Mouse (Mus musculus): ENCODE results near the gene Ccdc103. TPM values are rescaled to one million over a fixed set of nuclear protein-coding genes. Genes with fewer than 3 reads are reported as not detected.
A peak's percentile ranks its signal among the peaks of the same experiment; 100 is the strongest.

Ccdc103 gene
- total RNA-seq, 4 experiments from 2014 or later: not detected

DNA sequence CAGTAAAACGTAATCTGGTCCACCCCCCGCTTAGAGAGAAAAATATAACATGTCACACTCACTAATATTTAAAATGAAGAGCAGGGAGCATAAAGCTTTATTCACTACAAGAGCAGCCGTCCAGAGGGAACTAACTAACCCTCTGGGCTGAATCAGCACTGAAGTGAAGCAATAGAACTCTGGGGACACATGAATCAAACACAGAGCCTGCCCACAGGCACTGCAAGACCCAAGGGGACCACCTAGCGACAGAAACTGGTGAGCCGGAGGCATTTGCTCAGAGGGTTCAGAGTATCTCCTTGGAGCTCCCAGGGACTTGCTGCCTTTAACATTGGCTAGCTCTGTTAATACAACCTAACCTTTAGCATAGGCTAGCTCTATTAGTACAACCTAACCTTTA lies 9.1 kb downstream of the Ccdc103 start:
- no peak for DNase-seq (ENCODE audit: low spot score in 2 of 2)

DNA sequence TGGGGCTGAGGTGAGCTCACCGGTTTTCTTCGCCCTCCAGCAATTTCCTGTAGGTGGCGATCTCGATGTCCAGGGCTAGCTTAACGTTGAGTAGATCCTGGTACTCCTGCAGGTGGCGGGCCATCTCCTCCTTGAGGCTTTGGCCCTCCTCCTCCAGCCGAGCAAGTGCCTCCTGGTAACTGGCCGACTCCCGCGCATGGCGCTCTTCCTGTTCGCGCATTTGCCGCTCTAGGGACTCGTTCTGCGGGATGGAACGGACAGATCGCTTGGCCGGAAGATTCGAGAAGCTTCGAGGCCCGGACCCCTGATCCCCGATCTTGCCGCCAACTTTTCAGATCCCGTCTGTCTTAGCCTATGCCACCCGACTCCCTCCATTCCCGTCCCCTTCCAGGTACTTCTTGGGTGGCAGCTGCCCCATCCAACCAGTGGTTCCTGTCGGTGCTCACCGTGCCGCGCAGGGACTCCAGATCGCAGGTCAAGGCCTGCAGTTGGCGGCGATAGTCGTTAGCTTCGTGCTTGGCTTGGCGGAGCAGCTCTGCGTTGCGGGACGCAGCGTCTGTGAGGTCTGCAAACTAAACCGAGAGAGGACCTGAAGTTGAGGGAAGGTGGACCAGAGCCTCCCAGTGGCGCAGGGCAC lies 12.1 kb downstream of the Ccdc103 start:
- peak; percentile 45 to 65 for DNase-seq (ENCODE audit: low spot score in 2 of 2)

DNA sequence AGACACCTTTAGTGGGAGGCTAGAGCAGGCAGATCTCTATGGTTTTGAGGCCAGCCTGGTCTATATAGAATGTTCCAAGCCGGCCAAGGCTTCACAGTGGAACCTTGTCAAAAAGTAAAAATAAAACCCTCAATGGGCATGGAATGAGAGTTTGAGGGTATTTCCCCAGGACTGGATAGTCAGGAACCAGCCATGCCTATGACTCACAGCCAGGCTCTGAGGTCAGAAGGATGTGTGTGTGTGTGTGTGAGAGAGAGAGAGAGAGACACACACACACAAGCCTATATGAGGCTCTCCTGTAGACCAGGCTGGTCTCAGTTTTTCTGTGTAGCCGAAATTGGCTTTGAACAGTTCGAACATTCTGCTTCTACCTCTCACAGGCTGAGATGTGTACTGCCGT lies 13.7 kb downstream of the Ccdc103 start:
- DNase-seq (ENCODE audit: low spot score in 2 of 2): no peak

DNA sequence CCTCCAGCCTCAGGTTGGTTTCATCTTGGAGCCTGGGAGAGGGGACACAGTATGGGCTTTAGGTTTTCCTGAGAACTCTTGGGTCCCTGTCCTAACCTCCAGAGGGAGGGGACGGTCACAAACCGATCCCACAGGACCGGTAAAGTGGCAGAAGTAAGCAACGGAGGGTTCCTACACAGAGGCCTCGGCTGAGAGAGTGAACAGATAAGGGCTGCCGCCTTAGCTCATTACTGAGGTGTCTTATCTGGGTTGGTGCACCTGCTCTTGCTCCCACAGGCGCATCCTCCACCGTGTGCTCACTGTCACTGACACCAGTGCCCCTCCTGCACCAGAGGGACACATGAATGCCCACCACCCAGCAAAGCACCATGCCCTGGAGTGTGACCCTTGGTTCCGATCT lies 14.8 kb downstream of the Ccdc103 start:
- no peak for DNase-seq (ENCODE audit: low spot score in 2 of 2)

DNA sequence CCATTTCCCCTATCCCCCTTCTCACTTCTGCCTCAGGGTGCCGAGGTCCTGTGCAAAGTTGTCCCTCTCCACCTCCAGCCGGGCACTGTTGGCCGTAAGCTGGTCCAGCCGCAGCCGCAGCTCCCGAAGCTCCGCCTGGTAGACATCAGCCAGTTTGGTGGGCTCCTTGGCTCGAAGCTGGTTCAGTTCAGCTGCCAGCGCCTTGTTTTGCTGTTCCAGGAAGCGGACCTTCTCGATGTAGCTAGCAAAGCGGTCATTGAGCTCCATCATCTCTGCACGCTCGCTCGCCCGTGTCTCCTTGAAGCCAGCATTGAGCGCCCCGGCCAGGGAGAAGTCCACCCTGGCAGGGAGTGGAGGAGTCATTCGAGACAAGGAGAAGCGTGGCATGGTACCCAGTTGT lies 15.6 kb downstream of the Ccdc103 start:
- DNase-seq (ENCODE audit: low spot score in 2 of 2): no peak

DNA sequence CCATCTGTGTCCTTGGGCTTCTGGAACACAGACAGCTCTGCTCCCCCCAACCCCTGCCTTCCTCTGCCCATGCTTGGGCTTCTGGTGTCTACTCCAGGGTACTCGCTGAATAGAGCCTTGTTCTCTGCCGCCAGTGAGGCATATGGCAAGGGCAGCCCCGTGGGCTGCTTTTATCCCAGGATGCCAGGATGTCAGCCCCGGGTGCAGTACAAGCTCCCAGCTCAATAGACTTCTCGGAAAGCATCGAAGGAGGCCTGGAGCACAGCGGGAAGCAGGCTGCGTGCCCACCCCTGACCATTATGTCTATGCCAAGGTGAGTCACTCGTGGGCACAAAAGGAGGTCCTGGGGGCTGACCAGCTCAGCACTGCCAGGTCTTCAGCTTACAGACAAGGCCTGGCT lies 17.4 kb downstream of the Ccdc103 start:
- no peak for DNase-seq (ENCODE audit: low spot score in 2 of 2)

DNA sequence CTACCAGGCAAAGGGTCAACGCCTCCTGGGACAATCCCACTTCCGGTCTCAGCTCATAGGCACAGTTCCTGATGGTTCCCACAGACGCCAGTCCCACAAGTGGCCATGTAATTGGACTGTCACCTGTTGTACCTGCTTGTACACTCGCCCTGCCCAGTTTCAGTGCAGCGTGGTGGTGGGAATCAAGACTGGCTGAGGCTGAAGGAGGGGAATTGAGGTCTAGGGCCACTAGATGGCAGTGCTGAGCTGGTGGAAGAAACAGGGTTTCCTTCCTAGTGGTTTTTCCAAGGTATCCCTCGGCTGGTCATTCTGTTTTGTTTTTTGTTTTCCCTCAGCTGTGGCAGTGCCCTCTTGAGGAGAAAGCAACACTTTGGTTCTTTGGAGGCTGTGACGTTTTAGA lies 19.8 kb downstream of the Ccdc103 start, which contains the start of gene Gfap:
Gfap (minus strand) TSS at position 150 of the 400 bp plus-strand sequence.
- peak; percentile 33 to 38 for DNase-seq (ENCODE audit: low spot score in 2 of 2)

DNA sequence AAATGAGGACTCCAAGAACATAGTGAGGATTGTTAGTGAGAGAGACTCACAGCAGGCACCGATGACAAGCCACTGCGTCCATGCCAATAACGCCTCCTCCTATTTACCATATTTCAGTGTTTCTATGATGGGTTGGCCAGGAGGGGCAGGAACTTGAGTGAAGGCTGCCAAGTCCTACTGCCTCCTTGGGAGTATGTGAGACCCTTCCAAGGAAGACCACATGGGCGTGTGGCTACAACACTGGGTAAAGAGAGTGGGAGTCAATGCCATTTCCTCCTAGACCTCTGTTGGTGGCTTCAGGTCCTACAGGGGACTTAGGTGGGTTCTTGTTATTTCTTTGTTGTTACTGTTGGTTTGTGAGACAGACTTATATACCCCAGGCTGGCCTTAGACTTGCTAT lies 20.2 kb downstream of the Ccdc103 start:
- no peak for DNase-seq (ENCODE audit: low spot score in 2 of 2)

DNA sequence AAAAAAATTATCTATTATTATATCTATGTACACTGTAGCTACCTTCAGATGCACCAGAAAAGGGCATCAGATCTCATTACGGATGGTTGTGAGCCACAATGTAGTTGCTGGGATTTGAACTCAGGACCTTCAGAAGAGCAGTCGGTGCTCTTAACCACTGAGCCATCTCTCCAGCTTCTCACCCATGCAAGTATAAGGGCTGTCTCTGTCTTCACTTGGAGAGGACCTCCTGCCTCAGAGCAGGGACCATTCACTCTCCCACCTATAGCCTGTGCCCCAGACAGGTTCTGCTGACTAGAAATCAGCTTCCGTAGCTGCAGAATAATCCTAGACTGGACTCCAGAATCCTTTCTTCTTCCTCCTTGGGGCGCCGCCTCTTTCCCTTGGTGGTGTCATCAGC lies 21.1 kb downstream of the Ccdc103 start:
- DNase-seq (ENCODE audit: low spot score in 2 of 2): no peak

DNA sequence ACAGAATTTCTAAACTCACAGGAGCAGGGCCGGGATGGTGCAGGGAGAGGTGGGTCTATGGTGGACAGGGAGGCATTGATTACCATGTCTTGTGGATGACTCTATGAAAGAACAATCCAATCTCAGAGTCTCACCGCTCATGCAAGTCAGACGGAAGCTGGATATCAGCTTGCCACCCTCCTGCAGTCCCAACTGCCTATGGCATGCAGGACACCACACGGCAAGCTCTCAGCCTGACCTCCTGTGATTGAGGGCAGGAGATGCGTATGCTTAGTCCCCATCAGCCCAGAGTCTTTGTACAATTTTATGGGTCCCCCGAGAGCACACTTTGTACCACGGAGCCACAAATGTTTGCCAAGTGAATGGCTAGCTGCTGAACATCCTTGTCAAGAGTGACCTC lies 22.6 kb downstream of the Ccdc103 start:
- DNase-seq (ENCODE audit: low spot score in 2 of 2): no peak

DNA sequence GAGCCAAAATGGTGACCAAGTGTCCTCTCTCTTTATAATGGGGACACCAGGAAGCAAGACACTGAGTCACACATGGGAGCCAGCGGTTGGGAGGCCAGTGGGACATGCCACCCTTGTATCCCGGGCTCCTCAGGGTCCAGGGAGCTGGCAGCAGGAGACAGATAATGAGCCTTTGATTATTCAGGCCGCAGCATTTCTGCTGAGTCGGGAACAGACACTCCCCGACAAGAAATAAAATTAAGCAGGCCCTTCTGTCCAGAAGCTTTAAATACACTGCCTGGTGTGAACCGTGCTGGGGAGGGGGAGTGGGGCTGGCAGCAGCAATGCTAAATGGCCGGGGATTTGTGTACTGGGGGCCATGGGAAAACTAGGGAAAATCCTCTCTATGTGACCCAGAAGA lies 30.4 kb downstream of the Ccdc103 start:
- DNase-seq (ENCODE audit: low spot score in 2 of 2): no peak

DNA sequence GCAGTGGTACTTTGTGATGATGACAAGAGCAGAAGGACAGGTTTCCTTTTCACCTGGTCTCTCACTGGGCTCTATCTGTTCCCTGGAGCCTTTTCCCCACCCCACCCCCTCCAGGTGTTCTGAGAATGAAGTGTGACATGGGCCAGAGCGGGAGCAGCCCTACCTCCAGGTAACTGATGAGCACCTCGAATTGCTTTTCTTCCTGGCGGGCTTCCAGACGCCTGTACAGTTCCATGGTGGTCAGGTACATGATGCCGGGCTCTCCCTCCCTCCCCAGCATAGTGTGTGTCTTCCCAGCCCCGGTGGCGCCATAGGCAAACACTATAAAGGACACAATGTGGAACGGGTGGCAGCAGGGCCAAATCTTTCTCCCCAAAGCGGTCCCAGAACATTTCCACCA lies 34.4 kb downstream of the Ccdc103 start:
- no peak for DNase-seq (ENCODE audit: low spot score in 2 of 2)

DNA sequence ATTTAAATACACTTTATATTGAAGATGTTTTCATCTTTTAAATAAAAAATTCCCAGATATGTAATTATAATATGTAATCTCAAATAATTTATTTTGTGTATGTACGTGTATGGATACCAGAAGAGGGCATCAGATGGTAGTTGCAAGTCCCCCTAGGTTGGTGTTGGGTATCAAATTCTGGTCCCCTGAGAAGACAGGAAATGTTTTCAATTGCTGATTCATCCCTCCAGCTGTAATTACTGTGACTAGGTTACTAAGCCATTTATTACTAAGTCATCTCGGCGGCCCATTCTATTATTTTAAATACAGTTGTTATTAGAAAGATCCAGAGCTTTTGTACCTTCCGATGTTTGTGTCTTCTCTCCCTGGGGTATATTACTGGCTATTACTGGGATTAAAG lies 37.1 kb downstream of the Ccdc103 start:
- no peak for DNase-seq (ENCODE audit: low spot score in 2 of 2)

DNA sequence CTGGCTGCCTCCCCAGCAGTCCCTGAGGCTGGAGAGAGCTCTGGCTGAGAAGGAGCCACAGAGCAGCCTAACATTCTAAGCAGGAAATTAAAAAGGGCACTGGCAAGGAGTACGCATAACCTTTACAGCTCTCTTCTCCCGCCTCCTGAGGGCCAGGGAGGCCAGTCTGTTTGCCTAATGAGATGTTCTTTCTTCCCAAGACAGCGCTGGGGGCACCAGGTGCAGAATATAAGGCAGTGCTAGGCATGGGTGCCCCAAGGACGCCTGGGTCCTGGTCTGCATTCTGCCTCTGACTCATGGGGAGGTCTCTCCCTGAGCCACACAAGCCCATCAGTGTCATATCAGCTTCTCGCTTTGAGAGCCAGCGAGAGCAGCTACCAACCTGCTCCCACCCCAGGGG lies 40.5 kb downstream of the Ccdc103 start:
- no peak for DNase-seq (ENCODE audit: low spot score in 2 of 2)

DNA sequence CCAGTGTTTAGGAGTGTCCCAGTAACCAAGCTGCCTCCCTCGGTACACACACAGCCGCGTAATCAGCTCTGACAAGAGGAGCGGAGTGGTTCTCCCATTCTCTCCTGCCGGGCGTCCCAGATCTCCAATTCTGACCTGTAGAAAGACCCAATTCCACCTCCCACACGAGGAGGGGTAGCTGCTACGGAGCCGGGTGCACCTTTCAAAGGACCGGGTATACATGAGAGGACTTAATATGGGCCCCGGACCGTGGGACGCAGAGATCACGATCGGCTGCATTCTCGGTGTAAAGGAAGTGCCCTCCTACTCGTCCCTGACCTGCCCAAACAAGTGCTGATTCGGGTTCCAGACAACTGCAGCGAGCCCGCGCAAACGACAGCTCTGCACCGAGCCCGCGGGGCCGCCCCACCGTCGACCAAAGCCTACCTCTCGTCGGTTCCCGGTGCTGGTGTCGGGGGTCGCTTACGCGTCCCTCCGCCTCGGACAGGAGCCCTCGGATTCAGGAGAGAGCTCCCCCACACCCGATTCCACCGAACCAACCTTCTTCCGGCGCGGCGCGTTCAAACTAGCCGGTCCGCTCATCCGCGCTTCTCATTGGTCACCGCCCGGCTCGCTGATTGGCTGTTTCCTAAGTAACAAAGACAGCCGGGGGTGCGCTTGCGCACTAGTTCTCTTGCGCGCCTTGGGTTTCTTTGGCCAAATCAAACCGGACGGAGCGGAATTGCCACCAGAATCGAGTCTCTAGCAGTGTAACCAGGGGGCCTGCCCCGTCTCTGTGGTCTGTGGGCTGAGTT lies 43.8 kb downstream of the Ccdc103 start, which contains the start of gene Kif18b:
Kif18b (minus strand) TSS at position 568 of the 794 bp plus-strand sequence.
- peak; percentile 85 to 91 for DNase-seq (ENCODE audit: low spot score in 2 of 2)

DNA sequence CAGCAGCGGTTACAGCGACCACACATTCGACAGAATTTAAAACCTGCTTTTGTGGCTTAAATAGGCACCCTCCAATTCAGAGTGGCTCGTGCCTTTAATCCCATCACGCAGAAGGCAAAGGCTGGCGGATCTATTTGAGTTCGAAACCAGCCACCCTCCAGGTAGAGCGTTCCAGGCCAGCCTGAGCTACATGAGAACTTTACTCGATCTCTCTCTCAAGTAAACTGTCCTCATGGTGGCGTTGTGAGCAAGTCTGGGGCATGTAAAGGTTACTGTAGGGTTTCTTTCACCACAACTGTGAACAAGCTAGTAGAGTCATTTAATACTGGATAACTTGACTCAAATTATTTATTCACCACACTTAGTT lies 44.3 kb downstream of the Ccdc103 start:
- DNase-seq (ENCODE audit: low spot score in 2 of 2): no peak

DNA sequence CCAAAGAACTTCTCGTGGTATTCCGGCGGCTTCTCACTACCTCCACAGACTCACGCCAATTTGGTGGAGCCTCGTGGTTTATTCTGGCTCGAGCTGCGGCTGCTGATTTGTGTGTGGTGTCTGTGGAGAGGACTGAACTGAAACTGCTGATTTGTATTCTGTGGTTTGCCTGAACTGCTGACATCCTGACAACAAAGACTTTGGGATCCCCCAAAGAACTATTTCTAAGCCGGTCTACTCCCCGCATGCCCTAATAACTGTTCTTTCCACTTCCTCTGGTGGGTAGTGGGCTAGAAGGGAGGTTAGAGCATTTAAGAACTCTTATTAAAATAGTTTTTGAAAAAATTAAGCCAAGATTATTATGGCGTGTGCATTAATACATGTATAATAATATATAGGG lies 49.7 kb downstream of the Ccdc103 start:
- no peak for DNase-seq (ENCODE audit: low spot score in 2 of 2)

Other genes with a start within 250 kb of the Ccdc103 start
- gene Meioc, start 217.5 kb upstream of the Ccdc103 start, total RNA-seq (2022): not detected
- 10 to 100 TPM; 73.6 to 84.9 (median 79.9) TPM for gene Ccdc43, start 183.4 kb upstream of the Ccdc103 start, total RNA-seq (2022)
- gene Adam11, start 119.8 kb upstream of the Ccdc103 start, total RNA-seq (2022): under 1 TPM; 0.19 to 0.34 (median 0.23) TPM
- 1 to 10 TPM; 3.0 to 4.7 (median 3.4) TPM for gene Gjc1, start 61.5 kb upstream of the Ccdc103 start, total RNA-seq (2022)
- gene Higd1b, start 45.4 kb upstream of the Ccdc103 start, total RNA-seq (2022): 1 to 10 TPM; 1.3 to 2.9 (median 2.2) TPM
- gene Eftud2, start 219 bp upstream of the Ccdc103 start, total RNA-seq (2022): 10 to 100 TPM; 19.9 to 25.3 (median 23.8) TPM
- gene Fam187a, start 4.0 kb downstream of the Ccdc103 start, total RNA-seq (2022): not detected
- gene Gfap, start 19.7 kb downstream of the Ccdc103 start, total RNA-seq (2022): under 1 TPM in 2 of 4 experiments, not detected in 2; 0.11 to 0.36 TPM
- not detected for gene Kif18b, start 43.9 kb downstream of the Ccdc103 start, total RNA-seq (2022)
- gene C1ql1, start 65.5 kb downstream of the Ccdc103 start, total RNA-seq (2022): not detected
- 10 to 100 TPM; 44.4 to 52.7 (median 50.5) TPM for gene Nmt1, start 147.0 kb downstream of the Ccdc103 start, total RNA-seq (2022)
- gene Dcakd, start 147.1 kb downstream of the Ccdc103 start, total RNA-seq (2022): 10 to 100 TPM; 10.3 to 15.1 (median 13.0) TPM
- 1 to 10 TPM; 5.0 to 5.9 (median 5.5) TPM for gene Plcd3, start 220.5 kb downstream of the Ccdc103 start, total RNA-seq (2022)
- 10 to 100 TPM; 25.6 to 46.5 (median 41.0) TPM for gene Acbd4, start 220.5 kb downstream of the Ccdc103 start, total RNA-seq (2022)
- 10 to 100 TPM; 15.1 to 25.6 (median 18.7) TPM for gene Hexim1, start 235.0 kb downstream of the Ccdc103 start, total RNA-seq (2022)